Mouse (Mus musculus): ENCODE measurements around the gene Lyzl4. TPM values are rescaled to one million over a fixed set of nuclear protein-coding genes. Genes with fewer than 3 reads are reported as not detected.

Gene Lyzl4
- polyA plus RNA-seq (2012; rRNA removed) (0.17 and 0.21 TPM in 2 replicates), polyA plus RNA-seq (2014; fragmentation: Nextera tagmentation; extraction: Ambion mirVana) (0.33 TPM in 1 of 2 replicates, not detected in the other)

GRCm38 (mm10) chr9:121642001-121642400 lies at the start of gene Lyzl4:
Gene Lyzl4, minus strand, starts transcription at chr9:121642096.
- ATAC-seq (ENCODE audit: low FRiP score, low read depth), result peak; percentile 60
- no peaks in the 10 kb centered on the region for H3K36me3 ChIP-seq (ENCODE audit: control insufficient read depth, insufficient read depth, low read length)
- H3K4me1 ChIP-seq (ENCODE audit: control insufficient read depth, insufficient read depth, low read length), result peaks cover 9% of the 10 kb centered on the region
- H3K4me3 ChIP-seq (replicated peaks; ENCODE audit: low read length), result peak within 1 kb of the TSS; percentile 53
- H3K9ac ChIP-seq (ENCODE audit: low read depth, low read length, severe bottlenecking), result peak within 1 kb of the TSS; percentile 44
- no peaks in the 10 kb centered on the region for H3K9me3 ChIP-seq (ENCODE audit: control insufficient read depth, low read length)
- DNase-seq (ENCODE audit: low spot score), result peak; percentile 56
- no peak within 1 kb of the TSS for H3K27ac ChIP-seq (replicated peaks; ENCODE audit: low read depth, low read length)
- peak within 1 kb of the TSS; percentile 97 for H3K4me2 ChIP-seq (replicated peaks; ENCODE audit: low read depth, low read length, severe bottlenecking)
- peaks cover 50% of the 10 kb centered on the region for H3K27me3 ChIP-seq (ENCODE audit: control insufficient read depth, insufficient read depth, low read length)
- TF ChIP-seq POLR2A (IDR thresholded peaks at IDR 0.05; ENCODE audit: borderline replicate concordance, extremely low read depth, insufficient read depth, insufficient read length), result no peak
- 0% methylated on average over 23 of the region's 26 CpGs for WGBS

- no peak for DNase-seq (ENCODE audit: low spot score)
- no peak overlapping the region for H3K27ac ChIP-seq (replicated peaks; ENCODE audit: low read depth, low read length)
- WGBS, result 82% methylated on average over 7 of the region's 7 CpGs
- TF ChIP-seq POLR2A (IDR thresholded peaks at IDR 0.05; ENCODE audit: borderline replicate concordance, extremely low read depth, insufficient read depth, insufficient read length), result no peak
- H3K36me3 ChIP-seq (ENCODE audit: control insufficient read depth, insufficient read depth, low read length), result peaks cover 57% of the 10 kb centered on the region
- H3K9ac ChIP-seq (ENCODE audit: low read depth, low read length, severe bottlenecking), result no peak overlapping the region
- H3K4me1 ChIP-seq (ENCODE audit: control insufficient read depth, insufficient read depth, low read length), result no peaks in the 10 kb centered on the region
- H3K27me3 ChIP-seq (ENCODE audit: control insufficient read depth, insufficient read depth, low read length), result no peaks in the 10 kb centered on the region
- no peak overlapping the region for H3K4me3 ChIP-seq (replicated peaks; ENCODE audit: low read length)
- ATAC-seq (ENCODE audit: low FRiP score, low read depth), result no peak
- H3K9me3 ChIP-seq (ENCODE audit: control insufficient read depth, low read length), result no peaks in the 10 kb centered on the region
- H3K4me2 ChIP-seq (replicated peaks; ENCODE audit: low read depth, low read length, severe bottlenecking), result no peak overlapping the region
Observed at GRCm38 (mm10) chr9:121690734-121691133, 48.8 kb upstream of the Lyzl4 start.

GRCm38 (mm10) chr9:121690200-121690651 lies 48.3 kb upstream of the Lyzl4 start:
- no peak for ATAC-seq (ENCODE audit: low FRiP score, low read depth)
- H3K36me3 ChIP-seq (ENCODE audit: control insufficient read depth, insufficient read depth, low read length), result peaks cover 60% of the 10 kb centered on the region
- no peaks in the 10 kb centered on the region for H3K4me1 ChIP-seq (ENCODE audit: control insufficient read depth, insufficient read depth, low read length)
- H3K27me3 ChIP-seq (ENCODE audit: control insufficient read depth, insufficient read depth, low read length), result no peaks in the 10 kb centered on the region
- no peak for TF ChIP-seq POLR2A (IDR thresholded peaks at IDR 0.05; ENCODE audit: borderline replicate concordance, extremely low read depth, insufficient read depth, insufficient read length)
- H3K9me3 ChIP-seq (ENCODE audit: control insufficient read depth, low read length), result no peaks in the 10 kb centered on the region
- H3K9ac ChIP-seq (ENCODE audit: low read depth, low read length, severe bottlenecking), result no peak overlapping the region
- WGBS, result 80% methylated on average over 15 of the region's 15 CpGs
- no peak overlapping the region for H3K4me3 ChIP-seq (replicated peaks; ENCODE audit: low read length)
- no peak overlapping the region for H3K27ac ChIP-seq (replicated peaks; ENCODE audit: low read depth, low read length)
- H3K4me2 ChIP-seq (replicated peaks; ENCODE audit: low read depth, low read length, severe bottlenecking), result no peak overlapping the region
- DNase-seq (ENCODE audit: low spot score), result no peak

- TF ChIP-seq POLR2A (IDR thresholded peaks at IDR 0.05; ENCODE audit: borderline replicate concordance, extremely low read depth, insufficient read depth, insufficient read length), result no peak
- no peaks in the 10 kb centered on the region for H3K9me3 ChIP-seq (ENCODE audit: control insufficient read depth, low read length)
- no peak overlapping the region for H3K27ac ChIP-seq (replicated peaks; ENCODE audit: low read depth, low read length)
- H3K4me3 ChIP-seq (replicated peaks; ENCODE audit: low read length), result no peak overlapping the region
- ATAC-seq (ENCODE audit: low FRiP score, low read depth) (no peak), DNase-seq (ENCODE audit: low spot score) (no peak)
- no peaks in the 10 kb centered on the region for H3K4me1 ChIP-seq (ENCODE audit: control insufficient read depth, insufficient read depth, low read length)
- no peak overlapping the region for H3K4me2 ChIP-seq (replicated peaks; ENCODE audit: low read depth, low read length, severe bottlenecking)
- H3K9ac ChIP-seq (ENCODE audit: low read depth, low read length, severe bottlenecking), result no peak overlapping the region
- no peaks in the 10 kb centered on the region for H3K27me3 ChIP-seq (ENCODE audit: control insufficient read depth, insufficient read depth, low read length)
- H3K36me3 ChIP-seq (ENCODE audit: control insufficient read depth, insufficient read depth, low read length), result peaks cover 39% of the 10 kb centered on the region
- 75% methylated on average over 7 of the region's 7 CpGs for WGBS
Observed at GRCm38 (mm10) chr9:121684702-121685101, 42.8 kb upstream of the Lyzl4 start.

GRCm38 (mm10) chr9:121682037-121682680 lies 40.3 kb upstream of the Lyzl4 start:
- WGBS, result 70% methylated on average over 18 of the region's 18 CpGs
- DNase-seq (ENCODE audit: low spot score) (no peak), ATAC-seq (ENCODE audit: low FRiP score, low read depth) (no peak)
- no peak overlapping the region for H3K4me2 ChIP-seq (replicated peaks; ENCODE audit: low read depth, low read length, severe bottlenecking)
- H3K9ac ChIP-seq (ENCODE audit: low read depth, low read length, severe bottlenecking), result no peak overlapping the region
- no peaks in the 10 kb centered on the region for H3K4me1 ChIP-seq (ENCODE audit: control insufficient read depth, insufficient read depth, low read length)
- H3K27ac ChIP-seq (replicated peaks; ENCODE audit: low read depth, low read length), result no peak overlapping the region
- no peak overlapping the region for H3K4me3 ChIP-seq (replicated peaks; ENCODE audit: low read length)
- H3K27me3 ChIP-seq (ENCODE audit: control insufficient read depth, insufficient read depth, low read length), result no peaks in the 10 kb centered on the region
- no peaks in the 10 kb centered on the region for H3K9me3 ChIP-seq (ENCODE audit: control insufficient read depth, low read length)
- no peak for TF ChIP-seq POLR2A (IDR thresholded peaks at IDR 0.05; ENCODE audit: borderline replicate concordance, extremely low read depth, insufficient read depth, insufficient read length)
- peaks cover 26% of the 10 kb centered on the region for H3K36me3 ChIP-seq (ENCODE audit: control insufficient read depth, insufficient read depth, low read length)
